Mouse (Mus musculus) stomach, embryonic 16.5 days (tissue): ENCODE data around the gene Nodal. TPM values are rescaled to one million over a fixed set of nuclear protein-coding genes. Genes with fewer than 3 reads are reported as not detected.
"Not testable (repeated sequence)": the region's sequence is repeated elsewhere in the genome, so short reads cannot be mapped to it uniquely, and the experiment has no call there.

Source experiments
- ATAC-seq: fragments of 200-750 bp; cut with Nextera tagmentation; 2 replicates; pipeline ENCODE4 v1.8.0; 2017; ENCODE audit warnings: moderate number of reproducible peaks, moderate TSS enrichment; ENCODE audit not compliant: insufficient read depth, low FRiP score
- H3K27ac ChIP-seq: fragments of 300-500 bp; sonication (generic); 2 replicates; pipeline ENCODE4 v1.5.1; 2014; ENCODE audit warnings: low read length
- H3K27me3 ChIP-seq: fragments of 300-500 bp; sonication (generic); 2 replicates; pipeline ENCODE4 v1.6.1; 2014; ENCODE audit warnings: low read length, control low read depth, mixed read lengths; ENCODE audit not compliant: control insufficient read depth, insufficient read depth
- H3K36me3 ChIP-seq: fragments of 300-500 bp; sonication (generic); 2 replicates; pipeline ENCODE4 v1.6.1; 2014; ENCODE audit warnings: low read length; ENCODE audit not compliant: control insufficient read depth, insufficient read depth
- H3K4me1 ChIP-seq: fragments of 300-500 bp; sonication (generic); 2 replicates; pipeline ENCODE4 v1.6.1; 2014; ENCODE audit warnings: low read length, control low read depth, mixed read lengths; ENCODE audit not compliant: control insufficient read depth, insufficient read depth
- H3K4me2 ChIP-seq: fragments of 300-500 bp; sonication (generic); 2 replicates; pipeline ENCODE4 v1.6.1; 2014; ENCODE audit warnings: low read depth, low read length, mixed read lengths
- H3K4me3 ChIP-seq: fragments of 300-500 bp; sonication (generic); replicated peaks from 2 replicates; pipeline ENCODE4 v1.5.1; 2014; ENCODE audit warnings: mild to moderate bottlenecking, low read length
- H3K9ac ChIP-seq: fragments of 300-500 bp; sonication (generic); 2 replicates; pipeline ENCODE4 v1.6.1; 2014; ENCODE audit warnings: low read length
- H3K9me3 ChIP-seq: fragments of 300-500 bp; sonication (generic); replicated peaks from 2 replicates; pipeline ENCODE4 v1.6.1; 2016; ENCODE audit warnings: low read length, control low read depth; ENCODE audit not compliant: control insufficient read depth
- WGBS: fragments of 180-500 bp; shearing (Covaris S2); extraction: QIAGEN DNeasy Blood & Tissue Kit; methylation state at CpG from one replicate; pipeline ENCODE4 v1.1.7; 2014; 5-methylcytosine and 5-hydroxymethylcytosine counted together
- polyA plus RNA-seq: library from polyadenylated mRNA; unstranded; fragments of >200 nt; fragmentation: Nextera tagmentation; extraction: Ambion mirVana; gene quantifications from 2 replicates; pipeline ENCODE4 v1.2.1, GENCODE M21; 2015

Gene Nodal
- polyA plus RNA-seq, 1 experiment from 2014 or later = 0.21 TPM

DNA sequence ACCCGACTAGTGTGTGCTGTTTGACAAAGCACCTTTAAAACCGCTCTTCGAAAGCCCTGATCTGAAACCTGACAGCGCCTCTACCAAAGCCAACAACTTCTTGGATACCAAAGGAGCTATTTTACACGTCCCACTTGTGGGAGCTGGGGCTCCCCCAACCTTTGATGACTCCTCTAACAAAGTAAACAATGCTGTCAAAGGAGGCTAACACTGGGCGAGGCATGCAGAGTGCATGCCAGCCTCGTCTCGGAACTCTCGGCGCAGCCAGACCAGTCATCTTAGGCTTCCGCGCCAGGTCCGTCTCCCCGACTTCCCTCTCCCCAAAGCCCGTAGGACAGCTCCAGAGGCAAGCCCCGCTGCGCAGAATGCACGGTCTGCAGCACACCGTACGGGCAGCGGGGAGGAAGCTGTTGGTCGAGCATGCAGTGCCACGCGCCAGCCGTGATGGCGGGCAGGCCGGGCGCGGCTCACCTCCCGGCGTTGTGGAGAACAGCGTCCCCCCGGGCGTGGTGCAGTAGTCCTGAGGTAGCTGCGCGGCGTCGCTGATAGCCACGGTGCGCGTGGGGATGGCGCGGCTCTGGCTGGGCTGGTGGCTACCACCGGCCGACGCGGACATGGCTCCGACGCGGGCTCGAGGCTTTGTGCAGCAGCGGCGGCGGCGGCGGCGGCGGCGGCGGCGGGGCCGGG lies 34.3 kb downstream of the Nodal start:
- ATAC-seq = peak; percentile 28; the same call in 1 of the 2 replicates
- H3K4me3 ChIP-seq = peak overlapping the region; percentile 83
- no peaks in the 10 kb centered on the region for H3K27me3 ChIP-seq
- peak overlapping the region; percentile 96 for H3K9ac ChIP-seq
- H3K4me2 ChIP-seq = peak overlapping the region; percentile 68
- H3K4me1 ChIP-seq = peaks cover 15% of the 10 kb centered on the region
- WGBS = under 1% methylated on average over 62 of the region's 62 CpGs
- no peaks in the 10 kb centered on the region for H3K36me3 ChIP-seq
- no peaks in the 10 kb centered on the region for H3K9me3 ChIP-seq
- peak overlapping the region; percentile 87 for H3K27ac ChIP-seq

DNA sequence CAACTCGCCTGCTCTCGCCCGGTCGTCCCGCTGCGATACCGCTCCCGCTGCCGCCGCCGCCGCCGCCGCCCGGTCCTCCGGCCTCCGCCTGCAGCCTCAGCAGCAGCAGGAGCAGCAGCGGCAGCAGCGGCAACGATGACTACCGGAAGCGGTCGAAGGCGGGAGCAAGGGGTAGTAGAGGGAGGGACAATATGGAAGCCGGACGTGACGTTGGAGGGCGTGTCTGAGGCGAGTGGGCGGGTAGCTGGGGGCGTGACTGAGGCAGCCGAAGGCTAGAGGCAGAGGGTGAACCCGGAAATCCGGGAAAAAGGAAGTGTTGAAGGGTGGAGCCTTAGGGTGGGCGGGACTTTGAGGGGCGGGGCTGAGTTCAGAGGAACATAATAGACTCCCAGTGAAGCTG lies 34.9 kb downstream of the Nodal start, which contains the start of gene Eif4ebp2:
Gene Eif4ebp2, minus strand, starts transcription at position 17 of the 400 bp plus-strand sequence.
- Histone ChIP-seq H3K27ac (peak within 1 kb of the TSS; percentile 87), H3K27me3 (no peaks in the 10 kb centered on the region), H3K36me3 (no peaks in the 10 kb centered on the region), H3K4me2 (peak within 1 kb of the TSS; percentile 68), H3K4me1 (peaks cover 15% of the 10 kb centered on the region), H3K9me3 (no peaks in the 10 kb centered on the region), H3K9ac (peak within 1 kb of the TSS; percentile 96), H3K4me3 (peak within 1 kb of the TSS; percentile 83)
- under 1% methylated on average over 35 of the region's 36 CpGs for WGBS
- ATAC-seq = peak; percentile 99

DNA sequence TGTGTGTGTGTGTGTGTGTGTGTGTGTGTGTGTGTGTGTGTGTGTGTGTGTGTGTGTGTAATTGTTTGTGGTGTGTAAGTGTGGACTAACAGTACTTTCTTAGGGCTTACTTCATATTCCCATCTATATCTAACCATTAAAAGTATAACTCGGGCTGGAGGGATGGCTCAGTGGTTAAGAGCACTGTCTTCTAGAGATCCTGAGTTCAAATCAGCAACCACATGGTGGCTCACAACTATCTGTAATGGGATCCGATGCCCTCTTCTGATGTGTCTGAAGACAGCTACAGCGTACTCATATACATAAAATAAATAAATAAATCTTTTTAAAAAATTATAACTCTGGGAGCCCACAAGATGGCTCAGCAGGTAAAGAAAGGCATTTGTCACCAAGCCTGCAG lies 35.4 kb downstream of the Nodal start:
- not testable (repeated sequence) for H3K36me3 ChIP-seq, H3K27me3 ChIP-seq, H3K9me3 ChIP-seq, H3K9ac ChIP-seq, ATAC-seq, H3K27ac ChIP-seq, H3K4me3 ChIP-seq
- Histone ChIP-seq H3K4me1 (peaks cover 15% of the 10 kb centered on the region), H3K4me2 (0 out of 2 replicates have a peak overlapping the region, but pooled peaks have one; percentile 21)
- 71% methylated on average over 3 of the region's 3 CpGs for WGBS

DNA sequence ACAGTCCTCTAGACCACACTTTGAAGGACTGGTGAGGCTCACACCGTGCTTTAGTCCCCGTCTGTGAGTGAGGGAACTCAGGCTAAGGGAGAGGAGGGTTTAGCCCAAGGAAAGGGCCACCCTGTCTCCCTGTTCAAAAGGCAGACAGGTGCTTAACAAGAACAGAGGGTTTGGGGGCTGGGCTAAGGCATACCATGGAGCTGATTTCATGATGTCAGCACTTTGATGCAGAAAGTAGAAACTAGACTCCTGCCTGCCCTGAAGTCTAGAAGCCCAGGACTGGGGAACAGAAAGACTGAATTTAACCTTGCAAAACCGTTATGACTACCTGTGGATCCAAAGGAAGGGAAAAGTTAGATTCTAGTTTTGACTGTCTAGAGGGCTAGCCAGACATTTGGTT lies 39.4 kb downstream of the Nodal start:
- 66% methylated on average over 3 of the region's 3 CpGs for WGBS
- H3K4me3 ChIP-seq = no peak overlapping the region
- ATAC-seq = no peak
- no peaks in the 10 kb centered on the region for H3K36me3 ChIP-seq
- no peaks in the 10 kb centered on the region for H3K4me1 ChIP-seq
- no peak overlapping the region for H3K4me2 ChIP-seq
- H3K9ac ChIP-seq = no peak overlapping the region
- H3K27ac ChIP-seq = no peak overlapping the region
- H3K27me3 ChIP-seq = no peaks in the 10 kb centered on the region
- H3K9me3 ChIP-seq = no peaks in the 10 kb centered on the region

DNA sequence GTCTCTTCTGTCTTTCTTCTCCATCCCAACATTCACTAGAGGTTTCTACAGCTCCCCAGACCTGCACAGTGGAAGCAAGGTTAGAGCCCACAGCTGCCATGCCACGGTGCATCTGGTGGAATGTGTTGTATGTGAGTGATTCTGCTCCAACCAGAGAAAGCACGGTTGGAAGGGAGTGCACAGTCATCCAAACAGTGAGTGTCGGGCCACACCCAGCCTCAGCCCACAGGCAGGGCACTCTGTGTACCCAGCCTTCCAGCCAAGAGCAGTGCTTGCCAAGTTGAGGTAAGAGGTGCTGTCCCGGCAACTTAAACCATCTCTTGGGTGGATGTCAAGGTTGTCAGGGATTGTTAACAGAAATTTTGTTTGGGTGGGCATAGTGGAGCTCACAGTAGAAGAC lies 47.2 kb downstream of the Nodal start:
- Histone ChIP-seq H3K27me3 (no peaks in the 10 kb centered on the region), H3K36me3 (no peaks in the 10 kb centered on the region), H3K4me1 (no peaks in the 10 kb centered on the region), H3K9ac (no peak overlapping the region), H3K4me3 (no peak overlapping the region), H3K9me3 (no peaks in the 10 kb centered on the region), H3K4me2 (no peak overlapping the region), H3K27ac (no peak overlapping the region)
- WGBS = 62% methylated on average over 4 of the region's 4 CpGs
- no peak; the same call in 1 of the 2 replicates for ATAC-seq

DNA sequence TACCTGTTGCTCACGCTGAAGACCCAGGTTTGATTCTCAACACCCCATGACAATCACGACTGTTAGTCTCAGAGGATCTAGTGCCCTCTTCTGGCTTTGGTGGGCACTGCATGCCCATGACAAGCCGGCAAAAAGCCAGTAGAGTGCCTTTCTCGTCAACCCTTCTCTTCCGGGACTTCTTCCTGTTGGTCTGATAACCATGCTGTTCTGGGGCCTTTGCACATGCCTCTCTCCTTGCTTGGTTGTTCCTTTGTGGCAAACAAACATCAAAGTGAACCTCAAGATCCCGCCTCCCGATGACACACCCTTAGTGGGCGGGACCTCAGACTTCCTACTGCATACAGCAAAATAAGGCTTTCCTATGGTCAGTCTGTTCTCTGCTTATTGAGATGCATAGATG lies 48.5 kb downstream of the Nodal start:
- 69% methylated on average over 8 of the region's 8 CpGs for WGBS
- Histone ChIP-seq H3K4me2 (no peak overlapping the region), H3K4me3 (no peak overlapping the region), H3K9ac (no peak overlapping the region), H3K27ac (no peak overlapping the region), H3K4me1 (no peaks in the 10 kb centered on the region), H3K27me3 (no peaks in the 10 kb centered on the region), H3K36me3 (no peaks in the 10 kb centered on the region), H3K9me3 (no peaks in the 10 kb centered on the region)
- no peak for ATAC-seq

DNA sequence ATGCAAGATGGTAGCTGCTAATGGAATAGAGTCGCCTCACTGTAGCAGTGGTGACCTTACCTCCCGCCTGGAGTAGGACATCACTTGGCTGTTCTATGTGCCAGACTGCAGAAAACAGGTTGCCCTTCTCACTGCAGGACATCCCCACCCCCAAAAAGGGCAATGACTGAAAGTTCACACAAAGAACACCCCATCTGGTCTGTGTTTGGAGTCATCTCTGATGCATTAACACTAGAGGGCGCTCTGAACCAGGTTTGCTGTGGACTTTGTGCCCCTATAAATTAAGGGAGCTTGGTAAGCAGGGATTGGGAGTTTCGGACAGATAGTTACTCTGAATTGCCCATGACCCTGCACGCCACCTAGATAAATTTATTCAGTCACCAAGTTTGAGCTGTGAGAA lies 49.1 kb downstream of the Nodal start:
- Histone ChIP-seq H3K4me1 (no peaks in the 10 kb centered on the region), H3K27me3 (no peaks in the 10 kb centered on the region), H3K9me3 (no peaks in the 10 kb centered on the region), H3K27ac (no peak overlapping the region), H3K36me3 (no peaks in the 10 kb centered on the region), H3K4me3 (no peak overlapping the region), H3K4me2 (no peak overlapping the region), H3K9ac (no peak overlapping the region)
- no peak; the same call in 1 of the 2 replicates for ATAC-seq
- WGBS = 22% methylated on average over 5 of the region's 5 CpGs

DNA sequence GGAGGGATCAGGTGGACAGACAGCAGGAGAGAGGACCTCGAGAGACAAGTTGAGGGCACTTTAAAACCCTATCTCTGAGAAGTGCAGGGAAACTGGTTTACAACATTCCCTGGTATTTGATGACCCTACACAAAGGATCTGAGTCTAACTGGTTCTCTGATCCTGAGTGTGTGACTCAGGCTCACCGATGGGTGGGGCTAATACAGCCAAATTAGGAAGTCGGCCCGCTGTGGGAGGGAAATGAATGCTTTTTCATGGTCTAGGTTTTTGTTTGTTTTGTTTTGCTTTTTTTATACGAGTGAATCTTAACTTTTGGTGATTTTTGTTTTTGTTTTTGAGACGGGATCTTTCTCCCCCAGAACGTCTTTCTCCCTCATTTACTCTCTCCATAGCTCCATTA lies 51.1 kb downstream of the Nodal start:
- WGBS = 54% methylated on average over 7 of the region's 7 CpGs

DNA sequence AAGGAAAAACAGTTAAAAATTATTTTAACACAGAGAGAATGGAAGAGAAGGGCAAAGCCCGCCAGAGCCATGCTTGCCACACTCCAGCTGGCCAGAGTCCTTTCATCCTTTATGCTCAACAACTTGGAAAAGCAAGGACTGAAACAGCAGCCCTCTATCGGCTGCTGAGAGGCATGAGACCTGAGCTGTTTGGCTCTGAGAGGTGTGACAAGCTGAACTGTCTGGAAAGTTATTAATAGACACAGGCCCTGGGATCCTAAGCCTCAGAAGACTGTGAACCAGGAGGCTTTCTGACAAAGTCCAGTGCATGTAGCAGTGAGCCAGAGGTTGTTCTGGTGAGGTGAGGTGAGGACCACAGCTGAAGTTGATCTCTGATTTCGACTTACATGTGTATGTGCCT lies 55.9 kb downstream of the Nodal start:
- no peaks in the 10 kb centered on the region for H3K9me3 ChIP-seq
- WGBS = 70% methylated on average over 3 of the region's 3 CpGs
- H3K27me3 ChIP-seq = no peaks in the 10 kb centered on the region
- no peak overlapping the region for H3K4me3 ChIP-seq
- no peaks in the 10 kb centered on the region for H3K36me3 ChIP-seq
- peaks cover 9% of the 10 kb centered on the region for H3K4me1 ChIP-seq
- H3K4me2 ChIP-seq = no peak overlapping the region
- ATAC-seq = no peak
- no peak overlapping the region for H3K27ac ChIP-seq
- no peak overlapping the region for H3K9ac ChIP-seq

More for the DNA sequence above, 51.1 kb downstream of the Nodal start:
- no peaks in the 10 kb centered on the region for H3K9me3 ChIP-seq
- no peak overlapping the region for H3K4me2 ChIP-seq
- H3K9ac ChIP-seq = no peak overlapping the region
- H3K4me3 ChIP-seq = no peak overlapping the region
- H3K27me3 ChIP-seq = no peaks in the 10 kb centered on the region
- H3K36me3 ChIP-seq = no peaks in the 10 kb centered on the region
- ATAC-seq = no peak
- H3K4me1 ChIP-seq = no peaks in the 10 kb centered on the region
- no peak overlapping the region for H3K27ac ChIP-seq
